Mouse (Mus musculus) thymus, postnatal 25 days (tissue): Measurements from ENCODE around the gene Nyap1.

Source experiments
- DNase-seq: peaks from one replicate; pipeline ENCODE4 v3.0.0; 2022

Nyap1 gene

DNA sequence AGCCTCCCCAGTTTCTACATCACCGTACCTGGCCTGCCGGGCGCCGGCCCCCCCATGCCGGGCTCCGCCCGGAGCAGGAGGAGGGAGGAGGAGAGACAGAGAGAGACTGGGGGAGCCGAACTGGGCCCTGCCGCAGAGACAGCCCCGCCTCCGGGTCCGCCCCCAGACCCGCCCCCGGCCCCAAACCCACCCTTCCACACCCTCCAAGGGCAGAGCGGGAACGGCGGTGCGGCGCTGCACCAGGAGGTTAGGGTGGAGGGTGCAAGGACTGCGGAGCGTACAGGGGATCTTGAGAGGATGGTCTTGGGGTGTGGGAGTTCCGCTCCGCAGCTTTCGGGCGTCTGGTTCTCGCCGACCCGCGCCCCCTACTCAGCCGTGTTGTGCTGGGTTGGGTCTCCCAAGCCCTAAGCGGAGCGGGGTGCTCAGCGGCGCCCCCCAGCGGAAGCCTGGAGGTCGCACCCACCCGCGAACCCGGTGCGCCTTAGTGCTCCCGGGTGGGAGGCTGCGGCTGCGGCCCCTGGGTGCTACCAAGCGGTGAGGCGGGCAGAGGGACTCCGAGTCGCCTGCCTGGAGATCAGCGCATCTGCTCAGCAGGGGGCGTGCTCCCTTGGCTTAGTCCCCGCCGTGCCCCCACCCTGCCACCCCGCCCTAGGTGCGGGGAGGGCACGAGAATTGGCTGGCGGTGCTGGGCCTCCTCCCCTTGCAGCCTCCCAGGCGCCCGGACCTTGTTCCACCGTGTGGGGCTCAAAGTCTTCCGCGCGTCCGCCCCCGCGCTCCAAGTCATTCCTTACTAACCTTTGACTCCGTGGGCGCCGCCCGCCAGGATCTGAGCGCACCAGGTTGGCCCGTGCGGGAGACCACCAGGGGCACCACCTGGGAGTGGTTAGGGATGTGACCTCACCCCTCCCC lies at the start of gene Nyap1:
Gene Nyap1, minus strand, starts transcription at position 585 of the 909 bp plus-strand sequence.
- peak; percentile 95 for DNase-seq

DNA sequence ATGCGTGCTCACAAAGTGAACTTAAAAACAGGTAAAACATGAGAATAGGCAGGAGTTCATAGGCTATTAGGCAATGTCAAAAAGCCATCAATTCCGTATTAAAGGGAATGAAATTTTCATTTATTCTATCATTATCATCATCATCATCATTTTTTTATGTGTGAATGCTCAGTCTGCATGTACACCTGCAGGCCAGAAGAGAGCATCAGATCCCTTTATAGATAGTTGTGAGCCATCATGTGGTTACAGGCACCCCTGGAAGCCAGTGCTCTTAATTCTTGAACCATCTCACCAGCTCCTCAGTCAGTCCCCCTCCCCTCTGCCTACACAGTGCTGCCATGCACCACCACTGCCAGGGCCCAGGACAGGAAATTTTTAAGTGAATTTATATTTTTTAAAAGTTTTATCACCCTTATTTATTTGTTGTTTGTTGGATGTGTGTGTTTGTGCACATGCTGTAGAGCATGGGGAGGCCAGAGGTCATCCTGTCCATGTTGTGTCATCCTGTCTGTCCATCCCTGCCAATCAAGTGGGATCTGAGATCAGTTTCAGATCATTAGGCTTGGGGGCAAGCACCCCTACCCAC lies 47.6 kb upstream of the Nyap1 start:
- DNase-seq = no peak

DNA sequence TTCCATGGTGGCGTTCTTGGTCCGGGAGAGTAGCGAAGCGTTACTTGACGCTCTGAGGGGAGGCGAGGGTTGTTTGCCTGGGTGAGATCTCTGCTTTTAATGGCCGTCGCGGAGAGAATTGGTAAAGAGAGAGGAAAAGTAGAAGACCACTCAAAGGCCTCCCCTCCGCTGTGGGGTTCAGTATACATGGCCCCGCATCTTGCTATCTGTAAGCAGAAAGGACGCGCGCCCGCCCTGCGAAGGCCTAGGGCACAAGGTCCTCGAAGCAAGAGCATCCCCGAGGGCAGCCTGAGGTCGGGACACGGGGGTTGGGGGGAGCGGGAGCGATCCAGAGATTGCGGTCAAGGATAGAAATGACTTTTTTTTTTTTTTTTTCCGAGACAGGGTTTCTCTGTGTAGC lies 46.8 kb upstream of the Nyap1 start:
- peak; percentile 25 for DNase-seq

DNA sequence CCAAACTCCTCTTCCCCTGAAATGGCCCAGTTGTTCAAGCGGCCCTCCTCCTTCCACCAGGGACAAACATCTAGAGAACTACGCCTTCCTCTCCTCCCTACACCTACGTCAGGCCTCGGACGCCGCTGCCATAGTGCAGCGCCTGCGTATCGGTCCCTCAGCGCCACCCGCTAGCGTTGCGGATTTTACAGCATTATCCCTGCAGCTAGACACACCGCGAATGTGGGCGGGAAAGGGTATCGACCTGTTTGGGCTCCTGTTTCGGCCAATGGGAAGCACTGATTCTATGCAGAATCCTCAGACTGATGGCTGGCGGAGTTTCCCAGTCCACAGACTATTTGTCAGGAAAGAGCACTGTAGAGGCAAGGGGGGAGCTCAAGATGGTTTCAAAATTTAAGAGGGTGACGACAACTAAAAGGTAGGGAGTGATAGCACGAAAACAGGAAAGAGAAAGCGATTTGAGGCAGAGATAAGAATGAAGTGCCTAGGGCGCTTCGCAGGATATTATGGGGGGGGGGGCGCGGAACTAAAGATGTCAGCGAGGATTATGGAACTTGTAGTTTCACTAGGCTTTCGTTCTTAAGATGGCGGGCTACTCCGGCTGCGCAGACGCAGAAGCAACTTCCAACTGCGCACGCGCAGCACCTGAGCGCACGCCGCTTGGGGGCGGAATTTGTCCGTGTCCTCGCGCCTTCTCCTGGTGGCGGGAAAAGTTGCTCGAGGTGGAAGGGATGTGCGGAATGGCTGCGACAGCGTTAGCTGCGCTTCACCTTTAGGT lies 45.9 kb upstream of the Nyap1 start, which contains the start of the genes Mepce and Zcwpw1:
Gene Mepce, minus strand, starts transcription at position 505 of the 778 bp plus-strand sequence.
Gene Zcwpw1, plus strand, starts transcription at position 648 of the 778 bp plus-strand sequence.
- peak; percentile 97 for DNase-seq

DNA sequence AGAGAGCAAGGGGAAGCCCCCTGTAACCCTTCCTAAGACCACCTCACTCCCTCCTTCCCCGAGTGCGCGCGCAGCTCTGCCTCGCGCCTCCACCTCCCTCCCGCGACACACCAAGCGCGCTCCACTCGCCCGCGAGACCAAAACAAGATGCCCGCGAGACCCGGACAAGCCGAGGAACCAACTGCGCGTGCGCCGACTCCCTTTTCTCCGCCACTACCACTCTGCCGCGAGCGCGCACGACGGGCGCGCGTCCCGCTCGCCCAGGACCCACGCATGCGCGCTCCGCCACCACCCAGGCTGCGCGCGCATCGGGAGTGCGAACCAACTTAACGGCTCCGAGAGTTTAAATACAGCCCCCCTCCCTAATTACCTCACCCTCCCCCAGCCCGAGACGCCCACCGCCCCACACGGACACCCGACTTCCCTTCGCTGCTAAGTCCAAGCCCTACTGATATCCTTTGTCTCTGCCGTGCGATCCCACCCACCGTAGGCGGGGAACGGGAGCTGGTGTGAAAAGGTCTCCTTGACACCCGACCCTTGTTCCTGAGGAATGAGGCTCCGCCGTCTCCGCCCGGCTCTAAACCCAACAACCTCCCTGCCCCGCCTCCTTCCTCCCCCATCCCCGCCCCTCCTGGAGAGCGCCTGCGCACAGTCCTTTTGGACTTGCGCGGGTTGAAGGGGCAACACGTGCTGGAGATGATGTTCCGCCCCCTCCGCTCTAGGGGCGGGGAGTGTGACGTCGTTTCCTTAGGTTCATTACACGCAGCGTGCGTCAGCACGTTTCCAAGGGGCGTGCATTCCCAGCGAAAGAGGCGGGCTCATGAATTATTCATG lies 44.9 kb upstream of the Nyap1 start:
- peak; percentile 98 for DNase-seq

DNA sequence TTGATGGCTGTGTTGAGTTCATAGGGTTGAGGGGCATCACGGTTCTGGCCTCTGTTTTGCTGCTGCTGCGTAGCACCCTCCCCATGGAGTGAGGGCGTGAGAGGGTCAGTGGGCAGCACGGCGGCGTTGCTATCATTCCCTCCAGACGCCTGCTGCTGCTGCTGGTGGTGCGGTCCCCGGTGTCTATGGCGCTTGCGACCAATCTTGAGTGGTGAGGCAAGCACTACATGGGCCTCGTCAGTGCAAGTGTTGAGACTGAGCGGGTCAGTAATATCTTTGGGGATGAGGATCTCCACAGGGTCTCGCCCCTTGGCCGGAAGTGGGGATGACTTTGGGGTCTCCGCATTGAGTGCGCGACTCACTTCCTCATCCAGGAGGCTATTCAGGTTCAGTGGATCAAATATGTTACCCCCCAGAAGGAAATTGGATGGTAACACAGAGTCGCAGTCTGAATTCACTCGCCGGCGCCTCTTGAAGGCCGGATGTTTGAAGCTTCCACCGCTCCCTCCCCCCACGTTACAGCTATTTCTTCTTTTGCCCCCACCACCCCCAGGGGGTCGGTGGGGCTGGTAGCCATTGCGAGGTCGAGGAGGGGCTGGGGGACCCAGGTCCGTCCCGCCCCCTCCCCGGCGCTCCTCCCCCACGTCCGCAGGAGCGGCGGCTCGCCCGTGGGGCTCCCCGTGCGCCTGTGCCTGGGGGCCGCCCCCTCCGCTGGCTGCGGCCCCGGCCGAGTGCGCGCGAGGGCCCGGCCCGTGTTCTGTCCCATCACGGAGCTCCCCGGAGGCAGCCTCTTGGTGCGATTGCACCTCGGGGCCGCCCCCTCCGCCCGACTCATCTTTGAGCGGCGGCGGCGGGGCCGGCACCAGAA lies 44.0 kb upstream of the Nyap1 start:
- no peak for DNase-seq

DNA sequence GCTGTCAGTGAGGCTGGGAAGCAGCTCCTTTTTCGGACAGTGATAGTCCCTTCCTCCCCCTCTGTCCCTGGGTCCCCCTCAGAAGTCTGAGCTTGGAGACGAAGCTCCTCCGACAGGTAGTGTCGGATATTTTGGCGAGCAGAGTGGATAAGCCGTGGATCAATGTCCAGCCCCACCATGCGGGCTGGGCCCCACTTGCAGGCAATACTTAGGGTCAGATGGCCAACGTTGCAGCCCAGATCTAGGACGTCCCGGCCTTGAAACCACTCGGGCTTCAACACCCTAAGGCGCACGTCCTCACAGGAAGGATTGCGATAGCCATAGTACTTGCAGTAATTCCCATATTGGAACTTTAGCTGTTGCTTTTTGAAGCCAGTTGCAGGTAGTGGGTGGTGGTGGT lies 43.1 kb upstream of the Nyap1 start:
- DNase-seq = no peak

DNA sequence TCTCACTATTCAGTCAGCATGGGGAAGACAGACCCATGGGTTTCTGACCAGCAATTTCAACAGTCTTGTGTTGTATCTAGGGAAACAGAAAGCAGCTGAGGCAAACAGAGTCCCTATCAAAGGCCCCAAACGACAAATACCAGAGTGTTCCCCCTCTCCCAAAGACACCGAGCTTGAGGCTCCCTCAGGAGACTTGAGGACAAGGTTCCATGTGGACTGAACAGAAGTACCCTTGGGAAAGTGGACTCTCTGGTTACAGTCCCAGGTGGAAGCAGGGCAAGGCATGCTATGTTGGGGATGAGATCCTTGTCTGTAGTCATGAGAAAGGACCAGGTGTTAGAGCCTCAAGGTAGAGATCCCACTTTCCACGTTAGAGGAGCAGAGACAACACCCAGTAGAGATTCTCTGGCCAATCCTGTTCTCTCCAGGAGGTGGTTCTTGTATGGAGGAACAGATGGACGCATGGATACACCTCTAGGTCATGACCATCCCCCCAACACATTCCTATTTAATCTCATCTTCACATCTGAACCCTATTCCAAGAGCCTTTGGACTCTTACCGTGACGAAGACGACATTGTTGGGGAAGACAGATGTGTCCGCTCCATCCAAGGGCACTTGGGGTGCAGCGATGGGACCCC lies 42.6 kb upstream of the Nyap1 start:
- DNase-seq = no peak

DNA sequence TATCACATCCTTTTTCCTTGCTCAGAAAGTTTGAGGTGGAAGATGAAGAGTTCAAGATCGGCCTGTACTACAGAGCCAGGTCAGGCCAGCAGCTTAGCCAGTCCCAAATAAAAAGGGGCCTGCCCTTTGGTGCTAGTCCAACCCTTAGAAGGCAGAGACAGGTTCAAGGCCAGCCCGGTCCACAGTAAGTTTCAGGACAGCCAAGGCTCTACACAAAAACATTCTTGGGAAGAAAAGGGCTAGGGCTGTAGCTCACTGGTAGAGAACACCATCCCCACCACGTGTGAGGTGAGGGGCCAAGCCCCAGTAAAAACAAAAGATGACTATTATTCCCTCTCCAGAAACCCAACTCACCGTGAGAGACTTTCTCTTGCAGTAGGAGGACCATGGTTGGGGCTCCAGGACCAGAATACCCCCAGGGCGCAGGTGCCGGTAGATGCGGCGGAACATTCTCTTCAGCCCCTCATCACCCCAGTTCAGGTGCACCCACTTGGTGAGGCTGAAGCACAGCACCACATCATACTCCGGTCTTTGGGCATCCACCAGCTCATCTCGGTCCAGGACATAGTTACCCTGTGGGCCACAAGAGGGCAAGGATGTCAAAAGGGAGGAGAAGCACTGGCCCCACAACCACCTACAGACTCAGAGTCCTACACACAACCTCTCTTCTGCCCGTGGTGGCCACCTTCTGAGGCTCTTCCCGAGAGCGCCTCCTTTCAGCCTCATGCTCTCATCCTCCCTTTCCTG lies 41.5 kb upstream of the Nyap1 start:
- no peak for DNase-seq

DNA sequence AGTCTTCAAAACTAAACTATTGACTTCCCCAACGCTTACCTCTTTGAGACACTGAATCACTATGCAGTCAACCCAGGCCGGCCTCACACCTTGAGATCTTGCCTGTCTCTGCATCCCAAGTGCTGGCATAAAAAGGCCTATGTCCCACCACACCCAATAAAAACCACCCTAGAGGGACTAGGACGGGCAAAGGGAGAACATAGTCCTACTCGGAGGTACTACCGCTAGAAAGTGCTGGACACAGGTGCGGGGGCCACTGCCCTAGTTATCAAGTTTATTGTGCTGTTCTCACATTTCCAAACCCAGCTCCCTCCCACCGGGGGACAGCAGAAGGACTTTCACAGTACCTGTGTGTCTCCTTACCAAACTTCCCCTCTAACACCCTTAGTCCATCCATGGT lies 40.3 kb upstream of the Nyap1 start:
- no peak for DNase-seq

DNA sequence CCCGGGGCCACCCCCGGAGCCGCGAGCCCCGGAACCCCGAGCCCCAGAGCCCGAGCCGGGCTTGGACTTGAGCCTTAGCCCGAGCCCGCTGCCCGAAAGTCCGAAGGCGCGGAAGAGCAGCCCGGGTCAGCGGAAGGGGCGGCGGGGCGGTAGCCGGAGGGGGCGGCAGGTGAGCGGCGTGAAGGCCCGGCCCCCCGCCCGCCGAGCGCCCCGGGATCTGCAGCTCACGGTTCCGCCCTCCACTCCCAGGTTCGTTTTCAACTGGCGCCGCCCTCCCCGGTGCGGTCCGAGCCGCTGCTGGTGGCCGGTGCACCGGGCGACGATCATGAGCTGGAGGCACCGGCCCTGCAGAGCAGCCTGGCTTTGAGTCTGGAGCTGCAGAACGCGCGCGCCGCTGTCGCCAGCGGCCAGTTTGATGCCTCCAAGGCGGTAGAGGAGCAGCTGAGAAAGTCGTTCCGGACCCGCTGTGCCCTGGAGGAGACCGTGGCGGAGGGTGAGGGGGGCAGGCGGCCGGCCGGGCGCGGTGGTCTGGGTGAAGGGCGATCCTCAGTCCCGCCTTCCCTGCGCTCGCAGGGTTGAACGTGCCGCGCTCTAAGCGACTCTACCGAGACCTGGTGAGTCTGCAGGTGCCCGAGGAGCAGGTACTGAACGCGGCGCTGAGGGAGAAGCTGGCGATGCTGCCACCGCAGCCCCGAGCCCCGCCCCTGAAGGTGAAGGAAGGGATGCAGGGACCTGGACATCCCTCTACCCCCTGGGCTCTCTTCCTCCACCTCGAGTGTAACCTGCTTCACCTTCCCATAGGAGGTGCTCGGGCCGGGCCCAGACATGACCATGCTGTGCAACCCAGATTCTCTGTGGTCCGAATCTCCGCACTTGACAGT lies 37.9 kb upstream of the Nyap1 start:
- peak; percentile 48 for DNase-seq

DNA sequence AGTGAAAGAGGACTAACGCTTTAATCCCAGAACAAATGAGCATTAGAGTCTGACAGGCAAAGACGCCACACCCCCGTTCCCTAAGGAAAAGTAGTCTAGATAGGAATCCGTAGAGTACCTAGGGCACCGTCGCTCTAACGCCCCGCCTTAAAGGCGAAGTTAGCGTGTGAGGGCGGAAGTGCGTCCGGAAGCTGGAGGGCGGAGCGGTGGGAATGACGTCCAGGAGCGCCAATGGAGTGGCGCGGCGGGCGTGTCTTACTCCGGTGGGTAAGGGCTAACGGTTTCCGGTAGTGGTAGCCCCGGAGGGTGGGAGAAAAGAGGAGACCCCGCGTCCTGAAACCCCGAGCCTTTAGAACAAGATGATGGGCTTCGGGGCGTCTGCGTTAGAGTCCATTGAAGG lies 37.2 kb upstream of the Nyap1 start, which contains the start of gene Ppp1r35:
Gene Ppp1r35, plus strand, starts transcription at position 215 of the 400 bp plus-strand sequence.
- DNase-seq = peak; percentile 96

DNA sequence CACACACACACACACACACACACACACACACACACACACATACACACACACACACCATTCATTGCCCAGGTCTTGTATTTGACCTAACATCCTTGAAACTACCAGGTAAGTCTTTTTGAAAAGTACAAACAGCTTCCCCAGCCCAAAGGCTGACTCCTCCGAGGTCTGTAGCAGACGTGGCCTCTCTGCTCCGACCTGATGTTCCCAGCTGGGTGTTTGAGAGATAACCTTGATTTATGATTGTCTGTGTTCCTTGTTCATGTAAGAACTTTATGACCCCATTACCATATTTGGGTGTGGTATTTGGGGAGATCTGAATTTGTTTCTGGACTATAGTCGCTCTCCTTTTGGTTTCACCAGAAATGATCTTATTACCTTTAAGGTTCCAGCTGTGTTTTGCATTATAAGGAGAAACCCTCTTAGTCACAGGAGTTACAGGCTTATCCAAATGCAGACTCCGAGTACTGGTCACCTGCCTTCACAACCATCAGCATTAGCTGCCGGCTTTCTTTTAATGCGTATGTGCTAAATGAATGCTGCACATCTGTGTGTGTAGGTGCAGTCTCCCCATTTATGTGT lies 35.9 kb upstream of the Nyap1 start:
- DNase-seq = no peak

DNA sequence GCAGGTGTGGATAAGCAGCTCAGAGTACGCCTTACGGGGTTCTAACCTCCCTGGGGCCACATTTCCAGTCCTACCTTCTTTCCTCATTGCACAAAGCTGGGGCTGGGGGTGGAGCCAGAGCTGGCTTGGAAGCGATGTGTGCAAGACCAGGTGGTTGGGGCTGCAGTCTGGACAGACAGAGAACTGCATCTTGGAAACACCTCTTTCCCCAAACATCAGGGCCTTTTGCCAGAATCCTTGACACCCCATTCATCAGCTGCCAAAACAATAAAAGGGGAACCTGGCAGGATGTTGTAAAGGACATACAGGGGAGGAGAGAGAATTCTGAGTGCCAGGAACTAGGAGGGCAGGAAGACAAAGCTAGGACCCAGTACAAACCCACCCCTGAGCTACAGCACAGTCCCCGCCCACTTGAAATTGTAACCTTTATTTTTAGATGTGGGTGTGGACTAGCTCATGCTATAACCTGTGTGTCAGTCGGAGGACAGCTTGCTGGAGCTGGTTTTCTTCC lies 35.1 kb upstream of the Nyap1 start:
- DNase-seq = peak; percentile 51

DNA sequence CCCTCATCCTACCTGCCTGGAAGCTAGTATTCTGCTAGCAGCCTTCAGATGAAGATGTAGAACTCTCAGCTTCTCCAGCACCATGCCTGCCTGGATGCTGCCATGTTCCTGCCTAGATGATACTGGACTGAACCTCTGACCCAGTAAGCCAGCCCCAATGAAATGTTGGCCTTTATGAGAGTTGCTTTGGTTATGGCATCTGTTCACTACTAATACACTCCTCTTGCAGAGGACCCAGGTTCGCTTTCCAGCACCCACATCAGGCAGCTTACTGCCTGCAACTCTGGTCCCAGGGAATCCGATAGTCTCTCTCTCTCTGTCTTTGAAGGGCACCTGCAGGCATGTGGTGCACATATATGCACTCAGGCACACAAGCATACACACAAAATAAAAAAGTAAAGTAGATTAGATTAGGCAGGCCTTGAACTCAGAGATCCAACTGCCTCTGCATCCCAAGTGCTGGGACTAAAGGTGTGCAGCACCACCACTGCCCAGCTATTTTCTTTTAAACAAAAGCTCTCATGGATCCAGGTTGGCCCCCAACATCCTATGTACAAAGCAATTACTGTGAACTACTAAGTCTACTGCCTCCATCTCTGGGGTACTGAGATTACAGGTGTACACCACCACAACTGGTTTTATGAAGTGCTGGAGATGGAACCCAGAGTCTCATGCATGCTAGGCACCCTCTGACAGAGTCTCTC lies 34.3 kb upstream of the Nyap1 start:
- DNase-seq = no peak

DNA sequence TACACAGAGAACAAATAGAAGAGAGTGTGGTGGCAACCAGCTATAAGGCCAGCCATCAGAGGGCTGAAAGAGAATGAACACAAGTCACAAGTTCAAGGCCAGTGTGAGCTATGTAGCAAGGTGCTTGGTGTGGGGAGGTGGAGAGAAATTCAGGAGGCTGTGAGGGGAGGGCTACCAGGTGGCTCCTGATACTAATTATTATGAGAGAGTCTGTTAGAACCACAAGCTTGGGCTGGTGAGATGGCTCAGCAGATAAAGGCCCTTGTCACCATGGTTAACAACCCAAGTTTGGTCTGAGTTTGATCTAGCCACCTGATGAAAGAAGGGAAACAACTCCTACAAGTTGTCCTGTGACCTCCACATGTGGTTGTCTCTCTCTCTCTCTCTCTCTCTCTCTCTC lies 31.3 kb upstream of the Nyap1 start:
- DNase-seq = no peak

DNA sequence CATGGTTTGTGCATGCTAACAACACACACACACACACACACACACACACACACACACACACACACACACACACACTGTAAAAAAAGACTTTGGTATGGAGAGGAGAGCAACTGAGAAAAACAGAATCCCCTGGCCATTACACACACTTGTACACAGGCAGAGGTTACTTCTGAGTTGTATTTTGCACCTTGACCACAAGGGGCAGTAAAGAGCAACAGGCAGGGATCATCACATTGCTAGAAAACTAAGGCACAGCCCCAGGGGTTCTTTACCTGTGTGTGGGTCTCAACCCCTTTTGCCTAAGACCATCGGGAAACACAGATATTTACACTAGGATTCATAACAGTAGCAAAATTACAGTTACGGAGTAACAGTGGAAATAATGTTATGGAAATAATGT lies 29.3 kb upstream of the Nyap1 start:
- peak; percentile 60 for DNase-seq

DNA sequence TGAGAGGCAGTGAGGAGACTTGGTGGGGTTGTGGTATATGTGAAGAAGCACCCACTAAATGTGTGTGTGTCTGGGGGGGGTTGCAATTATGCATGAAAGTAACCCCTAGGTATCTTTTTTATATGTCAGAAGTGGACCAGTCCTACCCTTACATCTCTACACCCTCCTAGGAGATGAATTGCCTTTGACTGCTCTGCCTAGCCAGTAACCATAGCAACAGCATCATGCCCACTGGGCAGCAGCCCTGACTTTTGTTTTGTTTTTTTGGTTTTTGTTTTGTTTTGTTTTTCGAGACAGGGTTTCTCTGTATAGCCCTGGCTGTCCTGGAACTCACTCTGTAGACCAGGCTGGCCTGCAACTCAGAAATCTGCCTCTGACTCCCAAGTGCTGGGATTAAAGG lies 27.1 kb upstream of the Nyap1 start:
- no peak for DNase-seq
